Mouse (Mus musculus): ENCODE data around the gene Strip1. TPM values are rescaled to one million over a fixed set of nuclear protein-coding genes. Genes with fewer than 3 reads are reported as not detected.

Gene Strip1
- polyA plus RNA-seq, 1 experiment from 2014 or later: 156 TPM

DNA sequence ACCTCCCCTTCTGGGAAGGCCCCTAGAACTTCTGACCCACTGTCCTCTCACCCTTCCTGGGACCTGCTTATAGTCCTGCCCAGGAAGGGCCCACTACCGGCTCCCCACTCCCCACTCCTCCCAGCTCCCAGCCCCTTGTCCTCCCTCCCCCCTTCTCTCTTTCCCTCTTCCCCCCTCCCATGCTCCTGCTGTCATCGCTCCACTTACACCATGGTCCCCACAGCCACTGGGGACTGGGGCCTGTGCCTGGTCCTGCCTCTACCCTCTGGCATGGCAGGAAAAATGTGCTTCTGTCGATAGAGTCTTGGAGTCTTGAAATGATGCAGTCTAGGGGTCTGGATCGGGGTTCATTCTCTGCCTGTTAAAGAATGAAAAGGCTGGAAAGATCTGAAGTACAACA lies 67.6 kb downstream of the Strip1 start:
- WGBS: 34% methylated on average over 4 of the region's 4 CpGs
- no peak for ATAC-seq
- Histone ChIP-seq H3K9ac (replicated peaks) (no peak overlapping the region), H3K27ac (no peak overlapping the region), H3K9me3 (no peaks in the 10 kb centered on the region), H3K27me3 (no peaks in the 10 kb centered on the region), H3K4me1 (replicated peaks) (no peaks in the 10 kb centered on the region), H3K4me3 (replicated peaks) (no peak overlapping the region), H3K4me2 (replicated peaks) (no peak overlapping the region), H3K36me3 (no peaks in the 10 kb centered on the region)

DNA sequence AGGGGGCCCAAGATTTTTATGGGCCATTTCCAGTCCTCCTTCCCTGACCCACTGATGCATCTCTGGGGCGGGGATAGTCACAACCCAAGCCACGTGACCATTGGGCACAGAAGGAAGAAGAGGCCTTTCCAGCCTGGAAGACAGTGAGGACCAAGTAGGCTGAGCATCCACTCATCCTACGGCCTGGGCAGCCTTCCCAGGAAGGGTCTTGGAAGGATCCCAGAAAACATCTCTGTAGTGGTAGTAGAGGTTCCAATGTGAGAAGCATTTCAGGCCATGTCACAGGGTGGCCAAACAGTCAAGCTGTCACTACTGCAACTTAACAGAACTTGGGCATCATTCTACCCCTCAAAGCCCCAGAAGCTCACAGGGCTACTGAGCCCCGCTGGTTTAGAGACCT lies 68.9 kb downstream of the Strip1 start:
- 82% methylated on average over 4 of the region's 4 CpGs for WGBS
- Histone ChIP-seq H3K4me1 (replicated peaks) (no peaks in the 10 kb centered on the region), H3K4me2 (replicated peaks) (no peak overlapping the region), H3K36me3 (no peaks in the 10 kb centered on the region), H3K9me3 (no peaks in the 10 kb centered on the region), H3K27ac (no peak overlapping the region), H3K9ac (replicated peaks) (no peak overlapping the region), H3K4me3 (replicated peaks) (no peak overlapping the region), H3K27me3 (no peaks in the 10 kb centered on the region)
- ATAC-seq: no peak

Other genes with a start within 250 kb of the Strip1 start
- 1.4 and 1.8 TPM in 2 replicates for gene Kcnc4, start 172.1 kb downstream of the Strip1 start, polyA plus RNA-seq (2015; fragmentation: Nextera tagmentation; extraction: Ambion mirVana)
- 6.0 and 13.4 TPM in 2 replicates for gene Slc6a17, start 113.7 kb downstream of the Strip1 start, polyA plus RNA-seq (2015; fragmentation: Nextera tagmentation; extraction: Ambion mirVana)
- gene Ubl4b, start 76.6 kb downstream of the Strip1 start, polyA plus RNA-seq (2015; fragmentation: Nextera tagmentation; extraction: Ambion mirVana): not detected in 2 replicates
- gene Alx3, start 36.7 kb downstream of the Strip1 start, polyA plus RNA-seq (2015; fragmentation: Nextera tagmentation; extraction: Ambion mirVana): 0.49 and 1.2 TPM in 2 replicates
- not detected in 2 replicates for gene Gm10961, start 372 bp downstream of the Strip1 start, polyA plus RNA-seq (2015; fragmentation: Nextera tagmentation; extraction: Ambion mirVana)
- gene Ahcyl1, start 64.9 kb upstream of the Strip1 start, polyA plus RNA-seq (2015; fragmentation: Nextera tagmentation; extraction: Ambion mirVana): 108 and 116 TPM in 2 replicates
- gene Csf1, start 128.8 kb upstream of the Strip1 start, polyA plus RNA-seq (2015; fragmentation: Nextera tagmentation; extraction: Ambion mirVana): 4.9 and 5.3 TPM in 2 replicates
- gene Eps8l3, start 245.5 kb upstream of the Strip1 start, polyA plus RNA-seq (2015; fragmentation: Nextera tagmentation; extraction: Ambion mirVana): 0.36 TPM in 1 of 2 replicates, not detected in the other

Data from midbrain, embryonic 13.5 days (tissue).